Mouse (Mus musculus) brain, adult 2 months (tissue): ENCODE measurements at regions not wholly inside any gene's neighbourhood (a gene's known extent, or its start where the extent isn't known, plus 50 kb on each side); places are given as distances from the start of the nearest gene placed in this dataset.
"Not testable (repeated sequence)": the region's sequence is repeated elsewhere in the genome, so short reads cannot be mapped to it uniquely, and the experiment has no call there.

ENCODE experiments used
- DNase-seq: peaks from one replicate; pipeline ENCODE4 v3.0.0; 2011; ENCODE audit warnings: low read depth, low spot score

- DNase-seq: no peak
Observed at GRCm38 (mm10) chr10:117567379-117568137, 61.7 kb upstream of the Cpm start.

- DNase-seq: no peak
Observed at GRCm38 (mm10) chr10:117566648-117567378, 62.5 kb upstream of the Cpm start.

- no peak for DNase-seq
Observed at GRCm38 (mm10) chr10:117566204-117566603, 63.1 kb upstream of the Cpm start.

DNA sequence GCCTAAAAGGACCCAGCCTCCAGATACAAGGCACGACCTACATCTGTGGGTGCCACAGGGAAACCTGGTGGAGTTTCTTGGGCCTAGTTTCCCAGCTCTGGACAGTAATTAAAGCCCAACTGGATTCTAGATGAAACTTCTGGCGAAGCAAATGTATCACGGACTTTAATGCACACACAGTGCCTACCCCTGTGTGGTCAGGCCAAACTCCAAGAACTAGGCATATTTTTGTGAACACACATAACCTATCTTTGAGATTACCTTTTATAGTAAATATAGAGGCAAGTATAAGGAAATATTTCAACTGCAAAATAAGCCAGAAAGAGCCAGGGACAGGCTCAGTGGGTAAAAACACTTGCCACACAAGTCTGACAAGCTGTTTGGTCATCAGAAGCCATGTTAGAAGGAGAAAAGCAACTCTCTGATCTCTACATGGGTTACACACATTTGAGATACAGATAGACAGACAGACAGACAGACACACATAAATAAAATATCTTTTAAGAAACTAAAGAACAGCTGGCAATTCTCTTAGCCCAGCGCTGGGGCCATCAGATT is 63.7 kb upstream of the Cpm start:
- no peak for DNase-seq

GRCm38 (mm10) chr10:117565110-117565509 is 64.2 kb upstream of the Cpm start:
- DNase-seq: no peak

DNA sequence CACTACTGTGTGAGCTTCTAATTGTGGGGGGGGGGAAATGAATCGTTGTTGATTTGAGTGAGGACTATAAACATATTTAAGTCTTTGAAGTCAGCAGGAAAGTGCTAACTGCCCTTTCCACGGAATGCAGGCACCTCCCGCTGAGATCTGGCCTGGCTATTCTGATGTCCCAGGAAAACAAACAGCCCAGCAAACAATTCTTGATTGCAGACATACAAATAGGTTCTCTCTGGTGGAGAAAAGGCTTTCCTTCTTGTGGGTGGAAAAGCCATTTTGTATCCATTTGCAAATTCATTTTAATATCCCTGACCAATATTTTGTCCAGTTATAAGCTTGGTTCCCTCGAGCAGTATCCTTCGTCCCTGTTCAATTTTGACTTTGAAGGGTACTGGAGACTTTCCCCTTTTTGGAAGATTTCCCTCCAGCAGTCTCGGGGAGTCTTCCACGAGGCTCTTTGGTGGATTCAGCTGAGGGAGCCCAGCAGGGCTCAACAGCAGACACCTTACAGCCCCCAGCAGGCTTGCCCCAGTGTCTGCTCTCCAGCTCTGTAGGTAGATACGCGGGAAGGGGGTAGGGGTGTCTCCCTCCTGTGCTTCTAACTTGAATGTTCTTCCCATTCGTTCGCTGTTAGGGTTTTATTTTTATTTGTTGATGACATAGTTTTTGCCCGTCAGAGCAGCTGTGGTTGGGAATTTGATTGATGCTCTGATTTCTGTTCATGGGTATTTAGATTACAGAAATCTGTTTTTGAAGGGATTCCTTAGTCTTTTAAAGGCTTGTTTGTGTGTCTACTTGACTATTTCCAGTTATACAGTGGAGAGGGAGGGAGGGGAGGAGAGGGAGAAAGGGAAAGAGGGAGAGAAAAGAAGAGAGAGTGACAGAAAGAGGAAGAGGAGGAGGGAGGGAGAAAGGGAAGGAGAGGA is 64.9 kb upstream of the Cpm start:
- DNase-seq: no peak

DNA sequence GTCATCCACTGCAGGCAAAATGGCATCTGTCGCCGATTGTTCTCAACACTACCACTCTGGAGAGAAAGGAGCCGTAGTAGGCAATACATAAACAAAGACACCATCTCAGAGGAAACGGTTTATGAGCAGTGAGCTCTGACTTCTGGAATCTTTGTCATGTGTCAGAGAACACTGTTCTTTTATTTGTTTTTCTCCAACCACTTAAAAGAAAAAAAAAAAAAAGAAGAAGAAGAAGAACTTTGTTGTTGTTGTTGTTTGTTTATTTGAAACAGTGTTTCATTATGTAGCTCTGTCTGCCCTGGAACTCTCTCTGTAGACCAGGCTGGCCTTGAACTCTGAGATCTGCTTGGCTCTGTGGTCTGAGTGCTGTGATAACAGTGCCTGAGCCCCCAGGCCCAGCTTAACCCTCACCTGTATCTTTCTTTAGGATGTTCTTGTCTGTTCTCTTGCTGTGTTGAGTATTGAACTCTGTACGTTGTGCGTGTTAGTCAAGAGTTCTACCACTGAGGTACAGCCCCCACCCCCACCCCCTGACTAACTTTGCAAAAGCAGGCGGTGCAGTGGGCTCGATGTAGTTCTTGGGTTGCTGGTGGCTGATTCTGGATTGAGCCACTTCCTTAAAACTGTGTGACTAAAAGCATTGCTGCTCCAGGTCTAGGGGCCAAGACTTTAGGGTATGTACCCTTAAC is 65.7 kb upstream of the Cpm start:
- DNase-seq: no peak

- not testable (repeated sequence) for DNase-seq
Observed at GRCm38 (mm10) chr10:117562850-117563248, 66.5 kb upstream of the Cpm start.

GRCm38 (mm10) chr10:117561909-117562849 is 67.1 kb upstream of the Cpm start:
- no peak for DNase-seq

- DNase-seq: no peak
Observed at GRCm38 (mm10) chr10:117561279-117561820, 68.0 kb upstream of the Cpm start.

DNA sequence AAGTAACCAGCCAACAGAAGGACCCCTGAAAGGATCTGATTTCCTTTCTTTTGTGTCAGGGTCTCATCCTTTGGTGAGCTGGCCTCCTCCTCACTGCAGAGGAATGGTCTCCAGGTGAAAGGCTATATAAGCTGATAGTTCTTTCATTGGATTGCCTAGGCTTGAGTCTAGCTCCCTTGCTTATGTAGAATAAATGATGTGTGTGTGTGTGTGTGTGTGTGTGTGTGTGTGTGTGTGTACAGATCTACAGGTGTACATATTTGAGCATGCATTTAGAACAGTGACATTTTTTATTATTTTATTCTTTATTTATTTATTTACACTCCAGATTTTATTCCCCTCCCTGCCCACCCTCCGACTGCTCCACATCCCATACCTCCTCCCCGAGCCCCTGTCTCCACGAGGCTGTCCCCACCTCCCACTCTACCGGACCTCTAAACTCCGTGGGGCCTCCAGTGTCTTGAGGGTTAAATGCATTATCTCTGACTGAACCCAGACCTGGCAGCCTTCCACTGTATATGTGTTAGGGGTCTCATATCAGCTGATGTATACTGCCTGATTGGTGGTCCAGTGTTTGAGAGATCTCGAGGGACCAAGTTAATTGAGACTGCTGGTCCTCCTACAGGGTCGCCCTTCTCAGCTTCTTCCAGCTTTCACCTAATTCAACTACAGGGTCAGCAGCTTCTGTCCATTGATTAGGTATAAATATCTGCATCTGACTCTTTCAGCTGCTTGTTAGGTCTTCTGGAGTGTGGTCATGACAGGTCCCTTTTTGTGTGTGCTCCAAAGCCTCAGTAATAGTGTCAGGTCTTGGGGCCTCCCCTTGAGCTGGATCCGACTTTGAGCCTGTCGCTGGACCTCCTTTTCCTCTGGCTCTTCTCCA is 68.7 kb upstream of the Cpm start:
- DNase-seq: no peak

GRCm38 (mm10) chr10:117559615-117560395 is 69.5 kb upstream of the Cpm start:
- no peak for DNase-seq

DNA sequence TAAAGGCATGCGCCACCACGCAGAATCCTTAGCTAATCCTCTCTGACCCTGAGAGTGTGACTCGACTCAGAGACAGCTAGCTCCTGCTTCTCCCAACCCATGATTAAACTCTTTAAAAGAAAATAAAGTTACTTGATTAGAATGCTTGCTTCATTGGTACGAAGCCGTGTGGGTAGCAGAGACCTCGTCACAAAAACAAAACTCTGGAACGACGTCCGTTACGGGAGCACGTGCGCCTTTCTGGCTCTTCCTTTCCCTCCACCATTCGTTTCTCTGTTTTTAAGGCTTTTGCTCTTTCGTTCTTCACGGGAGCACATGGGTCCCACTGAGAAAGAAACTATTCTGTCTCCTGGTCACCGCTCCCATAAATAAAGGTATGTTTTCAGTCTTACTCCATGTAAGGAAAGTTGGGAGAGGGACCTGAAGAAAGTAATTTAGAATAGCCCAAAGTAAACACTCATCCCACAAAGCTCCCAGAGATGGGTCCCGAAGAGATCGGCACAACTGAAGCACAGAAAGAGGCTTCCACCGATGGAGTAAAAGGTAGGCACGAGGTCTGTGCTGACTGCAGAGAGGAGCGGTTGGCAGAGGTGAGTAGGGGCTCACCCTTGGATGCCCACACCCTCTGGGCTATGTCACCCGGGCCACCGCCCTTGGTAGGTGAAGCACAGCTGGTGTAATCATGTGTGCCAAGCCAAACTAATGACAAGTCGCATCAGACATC is 70.2 kb upstream of the Cpm start:
- DNase-seq: no peak

DNA sequence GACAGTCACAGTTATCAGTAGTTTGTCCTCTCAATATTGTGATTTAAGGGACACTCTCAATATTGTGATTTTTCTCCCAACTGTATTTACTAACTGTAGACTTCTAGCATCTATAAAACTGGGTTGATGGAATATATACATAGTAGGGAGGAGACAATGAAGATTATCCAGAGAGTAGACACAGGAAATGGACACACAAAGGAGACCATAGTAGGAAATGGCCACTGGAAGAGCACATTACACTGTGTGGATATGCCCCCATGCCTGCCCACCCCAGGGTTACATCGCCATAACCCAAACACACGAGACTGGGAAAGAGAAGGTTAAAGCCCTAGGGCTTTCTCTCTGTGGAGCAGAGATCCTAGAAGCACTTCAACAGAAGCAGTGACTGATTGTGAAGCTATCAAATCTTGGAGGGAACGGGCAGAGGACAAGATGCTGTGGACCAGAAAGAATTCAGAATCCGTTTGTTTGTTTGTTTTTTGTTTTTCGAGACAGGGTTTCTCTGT is 71.0 kb upstream of the Cpm start:
- DNase-seq: no peak

GRCm38 (mm10) chr10:117557666-117558065 is 71.6 kb upstream of the Cpm start:
- DNase-seq: no peak

DNA sequence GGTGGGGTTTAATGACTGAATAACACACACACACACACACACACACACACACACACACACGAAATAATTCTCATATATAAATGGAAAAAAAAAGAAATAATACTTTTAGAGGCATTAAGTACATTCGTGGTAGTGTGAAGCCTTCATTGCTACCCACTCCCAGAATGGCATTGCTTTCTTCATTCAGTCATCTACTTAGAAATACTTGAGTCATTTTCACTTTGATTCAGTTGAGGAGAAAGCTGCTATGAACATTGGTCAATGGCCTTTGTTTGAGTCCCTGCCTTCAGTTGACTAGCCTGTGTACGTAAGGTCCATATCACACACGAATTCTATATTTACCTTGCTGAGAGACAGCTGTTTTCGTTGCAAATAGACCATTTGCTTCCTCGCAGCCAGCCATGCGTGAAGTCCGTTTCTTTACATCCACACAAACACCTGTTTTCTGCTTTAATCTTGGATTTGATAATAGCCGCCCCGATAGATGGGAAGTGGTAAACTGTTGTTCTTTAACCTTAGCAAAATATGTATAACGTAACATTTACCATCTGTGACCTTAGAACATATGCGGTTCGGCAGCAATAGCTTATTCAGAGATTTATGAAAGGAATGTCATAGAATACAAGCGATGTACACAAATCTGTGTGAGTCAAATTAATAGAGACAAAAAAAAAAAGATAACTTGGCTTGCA is 72.3 kb upstream of the Cpm start:
- no peak for DNase-seq
